In genomic region chr7:24378049-24378701, GRCm38 (mm10) we compare ENCODE assay signal across 13 mouse cellular contexts. TPM values are rescaled to one million over a fixed set of nuclear protein-coding genes. Genes with fewer than 3 reads are reported as not detected.
DNase-seq lines count a peak whose midpoint lies in the region; ATAC-seq and TF ChIP-seq lines count a peak whose summit lies in the region.
"Had no signal": no experiment of that assay in that cellular context is flagged by ENCODE, and none has a peak within 500 bp of the region (broad histone marks: within the 10 kb centered on the region; RNA-seq: fewer than 3 reads in every experiment).

No protein-coding gene starts in this region.

- no peaks in the 10 kb centered on the region for H3K9me3 ChIP-seq in limb, embryonic 15.5 days
- H3K9me3 ChIP-seq: hindbrain, embryonic 15.5 days; neural tube, embryonic 12.5 days had no signal

- no peak overlapping the region for H3K4me3 ChIP-seq in limb, embryonic 15.5 days

- ATAC-seq in limb, embryonic 15.5 days (ENCODE audit: insufficient number of reproducible peaks, low FRiP score, low TSS enrichment, low read depth) = no peak

- H3K4me1 ChIP-seq in limb, embryonic 15.5 days = peaks cover 33% of the 10 kb centered on the region

- no peak for TF ChIP-seq POLR2A in brain, embryonic 14.5 days (IDR thresholded peaks at IDR 0.05; ENCODE audit: borderline replicate concordance, extremely low read depth, insufficient read depth, insufficient read length, poor library complexity, severe bottlenecking)

- TF ChIP-seq CTCF in brain, embryonic 14.5 days (IDR thresholded peaks at IDR 0.05; ENCODE audit: borderline replicate concordance, extremely low read depth, insufficient read depth, insufficient read length) = no peak

- WGBS in limb, embryonic 15.5 days = 46% methylated on average over 10 of the region's 10 CpGs

- no peak overlapping the region for H3K9ac ChIP-seq in limb, embryonic 15.5 days

- H3K27ac ChIP-seq in limb, embryonic 15.5 days = peak overlapping the region; percentile 47
- H3K27ac ChIP-seq: hindbrain, embryonic 15.5 days; neural tube, embryonic 12.5 days had no signal

- H3K36me3 ChIP-seq in limb, embryonic 15.5 days = no peaks in the 10 kb centered on the region
- H3K36me3 ChIP-seq: hindbrain, embryonic 15.5 days; neural tube, embryonic 12.5 days had no signal

- DNase-seq in retina, postnatal 1 day = peak; percentile 21
- DNase-seq in retina, embryonic 14.5 days (ENCODE audit: low spot score) = no peak
- DNase-seq in brain, embryonic 14.5 days (ENCODE audit: low read depth) = peak; percentile 46
- DNase-seq in adrenal gland, adult 2 months = no peak
- DNase-seq in lung, postnatal 10 days = no peak
- DNase-seq in testis, postnatal 14 days (ENCODE audit: low spot score) = no peak
- DNase-seq: gastrocnemius, postnatal 36 days; layer of hippocampus, postnatal 36 days had no signal

- no peak overlapping the region for H3K4me2 ChIP-seq in limb, embryonic 15.5 days

- peaks cover 5% of the 10 kb centered on the region; the same call in 1 of the 2 replicates for H3K27me3 ChIP-seq in limb, embryonic 15.5 days
- H3K27me3 ChIP-seq: neural tube, embryonic 12.5 days had no signal

RNA-seq across cellular contexts. Expression of gene Kcnn4, which starts 8.1 kb away (rescaled TPM):
- 0.76 and 1.4 TPM in 2 replicates for polyA plus RNA-seq in brain, embryonic 14.5 days (2012; rRNA removed)
- 3.0 and 3.4 TPM in 2 replicates for polyA plus RNA-seq in limb, embryonic 15.5 days (2015; fragmentation: Nextera tagmentation; extraction: Ambion mirVana)
- total RNA-seq in adrenal gland, adult 2 months (2021) = under 1 TPM; 0.37 to 0.97 TPM
- 2.1 and 3.0 TPM in 2 replicates for polyA plus RNA-seq in adrenal gland, adult 2 months (2012; rRNA removed)

RNA-seq across cellular contexts. Expression of gene Smg9, which starts 21.2 kb away (rescaled TPM):
- 66.2 and 69.6 TPM in 2 replicates for polyA plus RNA-seq in brain, embryonic 14.5 days (2012; rRNA removed)
- polyA plus RNA-seq in limb, embryonic 15.5 days (2015; fragmentation: Nextera tagmentation; extraction: Ambion mirVana) = 23.2 and 23.6 TPM in 2 replicates
- total RNA-seq in adrenal gland, adult 2 months (2021) = 10 to 100 TPM; 19.7 to 20.2 TPM
- polyA plus RNA-seq in adrenal gland, adult 2 months (2012; rRNA removed) = 45.8 and 46.0 TPM in 2 replicates

RNA-seq across cellular contexts. Expression of gene Lypd5, which starts 29.2 kb away (rescaled TPM):
- polyA plus RNA-seq in brain, embryonic 14.5 days (2012; rRNA removed) = 0.07 and 0.11 TPM in 2 replicates
- 55.8 and 59.7 TPM in 2 replicates for polyA plus RNA-seq in limb, embryonic 15.5 days (2015; fragmentation: Nextera tagmentation; extraction: Ambion mirVana)
- not detected for total RNA-seq in adrenal gland, adult 2 months (2021)
- not detected in 2 replicates for polyA plus RNA-seq in adrenal gland, adult 2 months (2012; rRNA removed)
- total RNA-seq: gastrocnemius, postnatal 36 days; layer of hippocampus, postnatal 36 days; megakaryocyte, adult 5-6 weeks had no signal
- polyA plus RNA-seq: cortical plate, adult 2 months; hindbrain, embryonic 15.5 days; neural tube, embryonic 12.5 days had no signal

RNA-seq across cellular contexts. Expression of gene Tescl, which starts 44.4 kb away (rescaled TPM):
- polyA plus RNA-seq in brain, embryonic 14.5 days (2012; rRNA removed) = 0.19 and 0.23 TPM in 2 replicates
- polyA plus RNA-seq in limb, embryonic 15.5 days (2015; fragmentation: Nextera tagmentation; extraction: Ambion mirVana) = not detected in 2 replicates
- total RNA-seq in adrenal gland, adult 2 months (2021) = 1 to 10 TPM in 1 of 2 experiments, under 1 TPM in 1; 0.58 to 1.2 TPM
- 1.2 and 1.8 TPM in 2 replicates for polyA plus RNA-seq in adrenal gland, adult 2 months (2012; rRNA removed)
- total RNA-seq: gastrocnemius, postnatal 36 days; layer of hippocampus, postnatal 36 days; megakaryocyte, adult 5-6 weeks had no signal
- polyA plus RNA-seq: neural tube, embryonic 12.5 days had no signal

Comparison
In these comparisons a context has a peak if more than half of its experiments do, and no peak if none do; other contexts are left out.
1. DNase-seq: peak in retina, postnatal 1 day (single experiment) and brain, embryonic 14.5 days (single experiment); none in retina, embryonic 14.5 days (single experiment), adrenal gland, adult 2 months (single experiment), lung, postnatal 10 days (single experiment) and testis, postnatal 14 days (single experiment).
2. RNA of gene Lypd5, which starts 29.2 kb away (polyA plus RNA-seq): 55.8 to 59.7 TPM in limb, embryonic 15.5 days; 0.07 to 0.11 TPM in brain, embryonic 14.5 days and not detected in adrenal gland, adult 2 months; every median in the first group is over 10 times any median in the second.